Mouse (Mus musculus) C2C12 (cell line): ENCODE measurements at regions not wholly inside any gene's neighbourhood (a gene's known extent, or its start where the extent isn't known, plus 50 kb on each side); places are given as distances from the start of the nearest gene placed in this dataset.

Experiments
- H3K27me3 ChIP-seq: one replicate; pipeline ENCODE4 v1.6.1; 2011; ENCODE audit not compliant: control insufficient read depth, insufficient read depth, insufficient read length
- H3K36me3 ChIP-seq: one replicate; pipeline ENCODE4 v1.6.1; 2011; ENCODE audit not compliant: control insufficient read depth, insufficient read depth
- H3K4me3 ChIP-seq: one replicate; pipeline ENCODE4 v1.5.1; 2011; ENCODE audit warnings: mild to moderate bottlenecking, control low read depth; ENCODE audit not compliant: poor library complexity, insufficient read depth, severe bottlenecking
- H3K79me2 ChIP-seq: one replicate; pipeline ENCODE4 v1.6.1; 2011; ENCODE audit not compliant: control insufficient read depth, insufficient read depth
- H3K79me3 ChIP-seq: one replicate; pipeline ENCODE4 v1.6.1; 2011; ENCODE audit warnings: low read depth, control low read depth
- H3ac ChIP-seq: one replicate; pipeline ENCODE3; 2011; ENCODE audit warnings: low read depth; ENCODE audit not compliant: control insufficient read depth, insufficient read length
- CEBPB ChIP-seq: IDR thresholded peaks from one replicate; pipeline ENCODE4 v1.6.1; 2011; ENCODE audit warnings: low read depth, mild to moderate bottlenecking, control low read depth, moderate library complexity
- CTCF ChIP-seq: IDR thresholded peaks from one replicate; pipeline ENCODE4 v1.5.1; 2011; ENCODE audit not compliant: control insufficient read depth, insufficient read depth, insufficient read length
- FOSL1 ChIP-seq: IDR thresholded peaks from one replicate; pipeline ENCODE4 v1.8.0; 2011; ENCODE audit warnings: mild to moderate bottlenecking, low read length; ENCODE audit not compliant: poor library complexity, insufficient read depth, severe bottlenecking
- MAX ChIP-seq: IDR thresholded peaks from one replicate; pipeline ENCODE4 v1.6.1; 2011; ENCODE audit warnings: mild to moderate bottlenecking, control low read depth
- MYOD1 ChIP-seq: IDR thresholded peaks from one replicate; pipeline ENCODE4 v1.6.1; 2011; ENCODE audit warnings: low read depth; ENCODE audit not compliant: control insufficient read depth, insufficient read length
- MYOG ChIP-seq: IDR thresholded peaks from one replicate; pipeline ENCODE4 v1.6.1; 2011; ENCODE audit not compliant: control insufficient read depth, insufficient read length; ENCODE audit errors: extremely low read depth
- USF1 ChIP-seq: IDR thresholded peaks from one replicate; pipeline ENCODE4 v1.6.1; 2011; ENCODE audit warnings: low read depth, mild to moderate bottlenecking, control low read depth, moderate library complexity

GRCm38 (mm10) chr16:86812692-86813091 lies 541.3 kb upstream of the N6amt1 start:
- H3K36me3 ChIP-seq, result no peaks in the 10 kb centered on the region
- no peak overlapping the region for H3ac ChIP-seq

GRCm38 (mm10) chr16:86808644-86809324 lies 545.2 kb upstream of the N6amt1 start:
- H3K27me3 ChIP-seq, result no peaks in the 10 kb centered on the region
- TF ChIP-seq FOSL1 (no peak), CEBPB (no peak), MYOD1 (no peak), MAX (no peak), USF1 (no peak), CTCF (no peak), MYOG (no peak)

More at GRCm38 (mm10) chr16:86812692-86813091, 541.3 kb upstream of the N6amt1 start:
- H3K4me3 ChIP-seq, result no peak overlapping the region
- TF ChIP-seq FOSL1 (no peak), USF1 (no peak), MYOG (no peak), CTCF (no peak), CEBPB (no peak), MYOD1 (no peak), MAX (no peak)
- H3K27me3 ChIP-seq, result no peaks in the 10 kb centered on the region
- H3K79me3 ChIP-seq, result no peaks in the 10 kb centered on the region
- no peaks in the 10 kb centered on the region for H3K79me2 ChIP-seq

GRCm38 (mm10) chr16:86806374-86806773 lies 547.6 kb upstream of the N6amt1 start:
- TF ChIP-seq FOSL1 (no peak), USF1 (no peak), MAX (no peak), CTCF (no peak), CEBPB (no peak), MYOG (no peak), MYOD1 (no peak)
- Histone ChIP-seq H3K27me3 (no peaks in the 10 kb centered on the region), H3ac (no peak overlapping the region), H3K79me2 (no peaks in the 10 kb centered on the region), H3K79me3 (no peaks in the 10 kb centered on the region), H3K4me3 (no peak overlapping the region), H3K36me3 (no peaks in the 10 kb centered on the region)

More at GRCm38 (mm10) chr16:86808644-86809324, 545.2 kb upstream of the N6amt1 start:
- Histone ChIP-seq H3K36me3 (no peaks in the 10 kb centered on the region), H3K4me3 (no peak overlapping the region), H3K79me3 (no peaks in the 10 kb centered on the region), H3ac (no peak overlapping the region), H3K79me2 (no peaks in the 10 kb centered on the region)

- Histone ChIP-seq H3ac (no peak overlapping the region), H3K4me3 (no peak overlapping the region), H3K79me2 (no peaks in the 10 kb centered on the region), H3K79me3 (no peaks in the 10 kb centered on the region), H3K36me3 (no peaks in the 10 kb centered on the region), H3K27me3 (no peaks in the 10 kb centered on the region)
- TF ChIP-seq MYOD1, result no peak
- TF ChIP-seq MAX, result no peak
- no peak for TF ChIP-seq USF1
- TF ChIP-seq CTCF, result no peak
- TF ChIP-seq CEBPB, result no peak
- TF ChIP-seq FOSL1, result no peak
- TF ChIP-seq MYOG, result no peak
Measured at GRCm38 (mm10) chr16:86776086-86776485, 577.9 kb upstream of the N6amt1 start.

GRCm38 (mm10) chr16:86772586-86772985 lies 581.4 kb upstream of the N6amt1 start:
- Histone ChIP-seq H3ac (no peak overlapping the region), H3K4me3 (no peak overlapping the region), H3K79me3 (no peaks in the 10 kb centered on the region), H3K79me2 (no peaks in the 10 kb centered on the region), H3K36me3 (no peaks in the 10 kb centered on the region), H3K27me3 (no peaks in the 10 kb centered on the region)
- TF ChIP-seq CEBPB (no peak), CTCF (no peak), MYOG (no peak), MAX (no peak), FOSL1 (no peak), USF1 (no peak), MYOD1 (no peak)

GRCm38 (mm10) chr16:86768912-86769311 lies 585.1 kb upstream of the N6amt1 start:
- H3ac ChIP-seq, result no peak overlapping the region
- H3K79me2 ChIP-seq, result no peaks in the 10 kb centered on the region
- no peaks in the 10 kb centered on the region for H3K79me3 ChIP-seq
- no peaks in the 10 kb centered on the region for H3K36me3 ChIP-seq
- no peak overlapping the region for H3K4me3 ChIP-seq
- no peaks in the 10 kb centered on the region for H3K27me3 ChIP-seq
- TF ChIP-seq MYOD1, result no peak
- TF ChIP-seq CTCF, result no peak
- TF ChIP-seq FOSL1, result no peak
- TF ChIP-seq USF1, result no peak
- no peak for TF ChIP-seq MYOG
- no peak for TF ChIP-seq CEBPB
- no peak for TF ChIP-seq MAX
